Mouse (Mus musculus): Measurements from ENCODE around the gene Vmn2r28.
"Not testable (repeated sequence)": the region's sequence is repeated elsewhere in the genome, so short reads cannot be mapped to it uniquely, and the experiment has no call there.

Gene Vmn2r28

GRCm38 (mm10) chr7:5493856-5494255 lies at the start of gene Vmn2r28:
TSS of gene Vmn2r28 (minus strand) at chr7:5493956.
- not testable (repeated sequence) for DNase-seq (ENCODE audit: extremely low spot score)

GRCm38 (mm10) chr7:5540770-5541436 lies 47.1 kb upstream of the Vmn2r28 start:
- DNase-seq (ENCODE audit: extremely low spot score): not testable (repeated sequence)

GRCm38 (mm10) chr7:5456674-5457073 lies 37.1 kb downstream of the Vmn2r28 start, which contains the start of gene Vmn1r59:
TSS of gene Vmn1r59 (minus strand) at chr7:5456774.
- DNase-seq (ENCODE audit: extremely low spot score): no peak

- not testable (repeated sequence) for DNase-seq (ENCODE audit: extremely low spot score)
Measured at GRCm38 (mm10) chr7:5454011-5454410, 39.7 kb downstream of the Vmn2r28 start.

GRCm38 (mm10) chr7:5448627-5449026 lies 45.1 kb downstream of the Vmn2r28 start:
- DNase-seq (ENCODE audit: extremely low spot score): no peak
